Mouse (Mus musculus) central nervous system, embryonic 14 days (tissue): ENCODE results near the gene Cadm1. TPM values are rescaled to one million over a fixed set of nuclear protein-coding genes. Genes with fewer than 3 reads are reported as not detected.

ENCODE experiments used
- polyA plus RNA-seq: library from polyadenylated mRNA; depleted of rRNA; stranded (reverse); fragments of >200 nt; gene quantifications from 2 replicates; pipeline ENCODE4 v1.2.3, GENCODE M21; 2012; rRNA removed

Gene Cadm1
- 83.7 and 89.3 TPM in 2 replicates for polyA plus RNA-seq

DNA sequence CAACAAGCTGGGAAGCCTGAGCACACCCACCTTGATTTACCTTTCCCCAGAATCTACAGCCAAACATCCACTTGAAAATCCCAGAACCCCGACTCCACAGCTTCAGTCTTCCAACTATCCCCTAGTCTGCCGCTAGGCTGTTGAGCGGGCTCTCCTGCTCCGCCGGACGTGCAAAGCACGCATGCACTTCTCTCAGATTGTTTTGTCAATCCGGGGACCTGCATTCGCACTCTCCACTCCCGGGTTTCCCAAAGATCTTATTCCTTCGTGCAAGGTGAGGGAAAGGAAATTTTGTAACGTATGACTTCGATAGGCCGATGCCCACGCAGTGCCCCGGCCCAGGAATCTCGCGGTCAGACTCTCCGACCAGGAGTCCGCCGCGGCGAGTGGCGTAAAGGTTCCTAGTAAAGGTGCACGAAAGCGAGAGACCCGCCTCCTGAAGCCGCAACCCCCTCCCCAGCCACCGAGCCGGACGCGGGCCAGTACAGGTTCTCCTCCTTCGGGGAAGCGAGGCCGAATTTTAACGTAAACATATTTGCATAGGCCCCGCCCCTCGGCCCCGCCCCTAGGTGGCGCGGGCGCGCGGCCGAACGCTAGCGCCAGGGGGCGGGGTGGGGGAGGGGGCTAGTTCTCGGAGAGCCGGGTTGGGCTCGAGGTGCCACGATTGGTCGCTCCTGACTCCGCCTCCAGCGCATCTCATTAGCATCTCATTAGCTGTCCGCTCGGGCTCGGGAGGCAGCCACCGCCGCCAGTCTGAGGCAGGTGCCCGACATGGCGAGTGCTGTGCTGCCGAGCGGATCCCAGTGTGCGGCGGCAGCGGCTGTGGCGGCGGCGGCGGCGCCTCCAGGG is at the start of gene Cadm1:
Gene Cadm1, plus strand, starts transcription at position 572 of the 849 bp plus-strand sequence.

